Mouse (Mus musculus) kidney, embryonic 16.5 days (tissue): ENCODE data around the gene Fam234b. TPM values are rescaled to one million over a fixed set of nuclear protein-coding genes. Genes with fewer than 3 reads are reported as not detected.

Experiments
- ATAC-seq: fragments of 200-750 bp; cut with Nextera tagmentation; 2 replicates; pipeline ENCODE4 v1.8.0; 2017; ENCODE audit warnings: moderate TSS enrichment; ENCODE audit not compliant: low FRiP score, low TSS enrichment
- H3K27ac ChIP-seq: fragments of 300-500 bp; sonication (generic); 2 replicates; pipeline ENCODE4 v1.5.1; 2014; ENCODE audit warnings: low read length
- H3K27me3 ChIP-seq: fragments of 300-500 bp; sonication (generic); 2 replicates; pipeline ENCODE4 v1.6.1; 2014; ENCODE audit warnings: low read length, control low read depth, mixed read lengths; ENCODE audit not compliant: insufficient read depth
- H3K36me3 ChIP-seq: fragments of 300-500 bp; sonication (generic); 2 replicates; pipeline ENCODE4 v1.6.1; 2014; ENCODE audit warnings: low read length, control low read depth, mixed read lengths; ENCODE audit not compliant: insufficient read depth
- H3K4me1 ChIP-seq: fragments of 300-500 bp; sonication (generic); 2 replicates; pipeline ENCODE4 v1.6.1; 2014; ENCODE audit warnings: low read length, control low read depth, mixed read lengths; ENCODE audit not compliant: insufficient read depth
- H3K4me2 ChIP-seq: fragments of 300-500 bp; sonication (generic); replicated peaks from 2 replicates; pipeline ENCODE4 v1.6.1; 2014; ENCODE audit warnings: low read depth, low read length
- H3K4me3 ChIP-seq: fragments of 300-500 bp; sonication (generic); 2 replicates; pipeline ENCODE4 v1.5.1; 2014; ENCODE audit warnings: mild to moderate bottlenecking, low read length
- H3K9ac ChIP-seq: fragments of 300-500 bp; sonication (generic); replicated peaks from 2 replicates; pipeline ENCODE4 v1.6.1; 2014; ENCODE audit warnings: low read length
- H3K9me3 ChIP-seq: fragments of 300-500 bp; sonication (generic); 2 replicates; pipeline ENCODE4 v1.6.1; 2016; ENCODE audit warnings: low read length, control low read depth
- WGBS: fragments of 180-500 bp; shearing (Covaris S2); extraction: QIAGEN DNeasy Blood & Tissue Kit; methylation state at CpG from one replicate; pipeline ENCODE4 v1.1.7; 2014; 5-methylcytosine and 5-hydroxymethylcytosine counted together
- polyA plus RNA-seq: library from polyadenylated mRNA; unstranded; fragments of >200 nt; fragmentation: Nextera tagmentation; extraction: Ambion mirVana; gene quantifications from 2 replicates; pipeline ENCODE4 v1.2.1, GENCODE M21; 2015

The Fam234b gene
- polyA plus RNA-seq, 1 experiment from 2014 or later: 41.1 TPM

DNA sequence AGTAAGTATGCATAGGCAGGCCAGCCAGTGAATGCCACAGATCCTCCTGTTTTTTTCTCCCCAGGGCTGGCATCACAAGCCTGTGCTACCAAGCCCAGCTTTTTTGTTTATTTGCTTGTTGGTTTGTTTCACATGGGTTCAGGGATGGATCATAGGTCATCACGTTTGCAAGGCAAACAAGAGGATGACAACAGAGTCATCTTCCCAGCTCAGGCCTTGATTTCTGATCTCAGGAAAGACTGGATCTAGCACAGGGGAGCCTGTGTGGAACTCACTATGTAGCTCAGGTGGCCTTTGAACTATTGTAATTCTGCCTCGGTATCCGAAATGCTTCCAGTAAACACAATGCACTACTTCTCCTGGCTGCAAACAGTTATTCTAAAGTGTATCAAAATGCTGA is 35.5 kb upstream of the Fam234b start:
- Histone ChIP-seq H3K27me3 (no peaks in the 10 kb centered on the region), H3K27ac (no peak overlapping the region), H3K9me3 (no peaks in the 10 kb centered on the region), H3K4me2 (no peak overlapping the region), H3K4me1 (peaks cover 16% of the 10 kb centered on the region; the same call in 1 of the 2 replicates), H3K36me3 (no peaks in the 10 kb centered on the region), H3K9ac (no peak overlapping the region), H3K4me3 (no peak overlapping the region)
- ATAC-seq: no peak
- WGBS: 82% methylated on average over 3 of the region's 3 CpGs

DNA sequence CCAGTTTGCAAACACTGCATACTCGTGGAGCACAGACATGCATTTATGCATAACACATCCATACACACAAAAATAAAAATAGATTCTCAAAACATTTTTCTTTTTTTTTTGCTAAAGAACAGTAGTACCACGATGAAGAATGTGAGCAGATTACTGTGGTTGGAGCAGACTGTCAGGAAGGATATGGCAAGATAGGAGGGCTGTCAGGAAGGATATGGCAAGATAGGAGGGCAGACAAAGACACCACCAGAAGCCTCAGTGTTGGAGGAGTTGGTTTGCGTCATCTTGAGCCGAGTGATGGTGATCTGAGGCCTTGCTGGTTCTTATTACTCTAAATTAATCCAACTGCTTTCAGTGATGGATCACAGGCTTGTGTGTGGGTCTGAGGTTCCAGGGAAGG is 34.9 kb upstream of the Fam234b start:
- WGBS: 74% methylated on average over 4 of the region's 4 CpGs
- Histone ChIP-seq H3K27ac (no peak overlapping the region), H3K36me3 (no peaks in the 10 kb centered on the region), H3K4me2 (no peak overlapping the region), H3K4me1 (peaks cover 16% of the 10 kb centered on the region; the same call in 1 of the 2 replicates), H3K9ac (no peak overlapping the region), H3K9me3 (no peaks in the 10 kb centered on the region), H3K27me3 (no peaks in the 10 kb centered on the region), H3K4me3 (no peak overlapping the region)
- no peak for ATAC-seq

DNA sequence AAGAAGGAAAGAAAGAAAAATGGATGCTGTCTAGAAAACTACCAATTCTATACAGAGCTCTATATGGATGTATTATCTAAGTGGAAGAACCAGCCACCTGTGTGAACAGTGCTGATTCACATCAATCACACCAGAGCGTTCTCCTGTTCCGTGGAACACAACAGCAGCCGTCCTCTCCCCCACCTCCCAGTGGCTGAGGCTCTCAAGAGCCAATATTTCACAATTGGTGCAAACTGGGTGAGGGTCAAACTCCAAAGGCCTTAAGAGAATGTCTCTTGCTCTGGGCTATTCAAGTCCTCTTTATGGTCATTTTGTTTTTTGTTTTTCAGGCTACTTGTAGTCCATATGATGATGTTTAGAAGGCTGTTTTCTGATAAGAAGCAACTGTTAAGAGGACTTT is 32.6 kb upstream of the Fam234b start:
- Histone ChIP-seq H3K4me3 (no peak overlapping the region), H3K27me3 (no peaks in the 10 kb centered on the region), H3K4me2 (no peak overlapping the region), H3K9me3 (no peaks in the 10 kb centered on the region), H3K9ac (no peak overlapping the region), H3K4me1 (peaks cover 16% of the 10 kb centered on the region; the same call in 1 of the 2 replicates), H3K27ac (no peak overlapping the region), H3K36me3 (no peaks in the 10 kb centered on the region)
- ATAC-seq: no peak
- 48% methylated on average over 3 of the region's 3 CpGs for WGBS

DNA sequence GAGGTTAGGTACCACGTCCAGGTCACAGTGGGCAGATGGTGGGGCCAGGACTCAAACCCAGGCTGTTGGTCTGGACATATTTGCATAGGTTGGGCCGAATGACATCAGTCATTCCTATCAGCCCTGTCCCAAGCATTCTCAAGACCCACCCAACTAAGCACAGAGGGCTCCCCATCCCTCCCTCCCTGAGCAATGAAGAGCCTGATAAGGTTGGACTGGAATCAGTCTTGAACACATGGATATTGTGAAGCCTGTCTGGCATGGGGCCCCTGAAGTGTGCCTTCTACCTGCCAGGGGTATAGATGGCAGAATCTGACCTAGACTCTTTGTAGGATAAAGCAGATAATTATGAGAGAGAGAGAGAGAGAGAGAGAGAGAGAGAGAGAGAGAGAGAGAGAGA is 32.1 kb upstream of the Fam234b start:
- no peak overlapping the region for H3K4me3 ChIP-seq
- H3K27ac ChIP-seq: no peak overlapping the region
- ATAC-seq: no peak
- H3K9me3 ChIP-seq: no peaks in the 10 kb centered on the region
- no peaks in the 10 kb centered on the region for H3K27me3 ChIP-seq
- WGBS: 77% methylated on average over 2 of the region's 2 CpGs
- no peak overlapping the region for H3K4me2 ChIP-seq
- no peaks in the 10 kb centered on the region for H3K36me3 ChIP-seq
- H3K9ac ChIP-seq: no peak overlapping the region
- H3K4me1 ChIP-seq: peaks cover 16% of the 10 kb centered on the region; the same call in 1 of the 2 replicates

DNA sequence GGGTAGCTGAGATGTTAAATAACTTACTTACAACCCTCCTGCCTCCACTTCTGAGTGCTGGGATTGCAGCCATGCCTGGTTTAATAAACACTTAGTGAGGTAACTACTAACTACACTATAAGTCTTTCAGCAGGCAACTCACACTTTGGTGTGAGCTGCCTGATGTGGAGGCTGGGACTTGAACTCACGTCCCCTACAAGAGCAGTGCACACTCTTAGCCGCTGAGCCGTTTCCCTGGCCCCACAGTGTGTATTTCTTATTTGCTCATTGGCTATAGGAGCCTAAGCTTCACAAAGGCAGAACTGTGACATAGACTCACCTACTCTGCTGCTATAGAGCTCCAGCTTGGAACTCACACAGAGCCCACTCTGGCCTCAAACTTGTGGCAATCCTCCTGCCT is 31.5 kb upstream of the Fam234b start:
- Histone ChIP-seq H3K4me1 (peaks cover 16% of the 10 kb centered on the region; the same call in 1 of the 2 replicates), H3K27ac (no peak overlapping the region), H3K4me3 (no peak overlapping the region), H3K27me3 (no peaks in the 10 kb centered on the region), H3K9me3 (no peaks in the 10 kb centered on the region), H3K4me2 (no peak overlapping the region), H3K9ac (no peak overlapping the region), H3K36me3 (no peaks in the 10 kb centered on the region)
- ATAC-seq: no peak
- 87% methylated on average over 3 of the region's 3 CpGs for WGBS

DNA sequence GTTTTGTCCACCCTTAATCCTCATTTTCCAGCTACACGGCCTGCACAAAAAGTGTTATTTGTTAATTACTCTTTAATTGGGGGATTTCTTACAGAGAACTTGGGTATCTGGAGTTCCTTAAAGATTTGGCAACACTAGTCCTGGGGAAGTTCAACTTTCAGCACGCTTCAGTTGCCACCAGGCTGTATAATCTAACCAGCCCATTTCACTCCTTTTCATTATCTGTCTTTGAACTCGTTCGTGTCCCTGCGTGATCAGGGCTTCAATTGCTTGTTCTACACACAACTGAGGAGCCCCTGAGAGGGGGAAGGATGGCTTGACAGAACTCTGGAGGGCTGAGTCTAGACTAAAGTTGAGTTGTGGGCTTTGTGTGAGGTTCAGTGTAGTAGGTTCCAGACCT is 31.1 kb upstream of the Fam234b start:
- no peaks in the 10 kb centered on the region for H3K27me3 ChIP-seq
- no peak for ATAC-seq
- H3K9me3 ChIP-seq: no peaks in the 10 kb centered on the region
- peak overlapping the region; percentile 95; the same call in 1 of the 2 replicates for H3K27ac ChIP-seq
- H3K9ac ChIP-seq: peak overlapping the region; percentile 39; the same call in 1 of the 2 replicates
- H3K4me3 ChIP-seq: peak overlapping the region; percentile 76; the same call in 1 of the 2 replicates
- no peaks in the 10 kb centered on the region for H3K36me3 ChIP-seq
- peaks cover 16% of the 10 kb centered on the region; the same call in 1 of the 2 replicates for H3K4me1 ChIP-seq
- WGBS: 59% methylated on average over 5 of the region's 5 CpGs
- H3K4me2 ChIP-seq: peak overlapping the region; percentile 87

DNA sequence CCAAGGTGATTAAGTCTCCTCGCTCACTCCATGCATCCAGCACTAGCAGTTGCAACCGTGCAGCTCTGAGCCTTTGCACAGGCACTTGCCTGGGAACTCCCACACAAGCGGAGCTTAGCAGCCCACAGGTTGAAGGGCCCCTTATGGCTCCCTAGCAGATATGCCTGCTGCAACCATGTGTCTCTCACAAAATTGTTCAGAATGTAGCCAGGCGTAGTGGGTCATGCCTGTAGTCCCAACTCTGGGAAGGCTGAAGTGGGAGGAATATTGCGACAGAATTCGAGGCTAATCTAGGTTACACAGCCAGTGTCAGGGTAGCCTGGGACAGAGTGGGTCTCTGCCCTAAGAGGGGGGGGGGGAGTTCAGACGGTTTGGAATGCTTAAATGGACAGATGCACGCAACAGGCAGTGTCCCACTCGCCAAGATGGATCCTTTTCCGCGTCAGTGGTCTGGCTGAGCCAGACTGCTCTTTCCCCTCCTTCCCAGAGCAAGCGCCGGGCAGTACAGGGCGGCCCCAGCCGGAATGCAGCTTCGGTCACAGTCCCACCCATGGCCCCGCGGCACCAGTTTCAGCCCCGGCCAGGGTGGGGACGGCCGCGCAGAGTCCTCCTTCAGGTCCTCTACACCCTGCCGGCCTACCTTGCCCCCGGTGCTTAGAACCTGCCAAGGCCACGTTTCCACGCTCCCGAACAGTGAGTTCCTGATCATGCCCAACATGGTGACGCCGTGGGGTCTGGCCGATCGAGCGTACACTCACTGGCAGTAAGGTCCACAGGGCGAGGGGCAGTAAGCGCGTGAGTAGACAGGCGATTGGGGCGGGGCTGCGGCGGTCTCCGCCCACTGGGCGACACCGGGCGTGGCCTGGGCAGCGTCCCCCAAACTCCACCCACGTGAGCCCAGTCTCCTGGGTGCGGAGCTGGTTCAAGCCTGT is 30.1 kb upstream of the Fam234b start:
- peak; percentile 97 for ATAC-seq
- no peaks in the 10 kb centered on the region for H3K27me3 ChIP-seq
- no peaks in the 10 kb centered on the region for H3K36me3 ChIP-seq
- H3K9me3 ChIP-seq: no peaks in the 10 kb centered on the region
- H3K27ac ChIP-seq: peak overlapping the region; percentile 95
- peak overlapping the region; percentile 76 for H3K4me3 ChIP-seq
- peak overlapping the region; percentile 87 for H3K9ac ChIP-seq
- H3K4me1 ChIP-seq: peaks cover 16% of the 10 kb centered on the region; the same call in 1 of the 2 replicates
- H3K4me2 ChIP-seq: peak overlapping the region; percentile 87
- WGBS: 2% methylated on average over 46 of the region's 46 CpGs

DNA sequence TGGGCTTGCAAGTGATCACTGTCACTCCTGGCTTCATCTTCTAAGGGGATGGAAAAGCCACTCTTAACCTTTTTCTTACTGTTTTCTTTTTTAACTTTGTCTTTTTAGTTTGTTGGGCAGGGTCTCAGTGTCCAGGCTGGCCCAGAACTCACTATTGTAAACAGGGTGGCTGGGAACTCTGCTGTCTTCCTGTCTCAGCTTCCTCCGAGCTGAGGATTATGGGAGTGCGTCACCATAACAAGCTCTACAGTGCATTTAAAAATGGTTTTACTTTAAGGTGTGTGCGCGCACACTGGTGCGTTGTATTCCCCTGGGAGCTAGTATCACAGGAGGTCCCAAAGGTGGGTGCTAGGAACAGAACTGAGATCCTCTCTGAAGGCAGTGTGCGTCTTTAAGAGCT is 29.3 kb upstream of the Fam234b start:
- Histone ChIP-seq H3K4me3 (peak overlapping the region; percentile 76), H3K4me1 (peaks cover 13% of the 10 kb centered on the region; the same call in 1 of the 2 replicates), H3K4me2 (peak overlapping the region; percentile 87), H3K27ac (peak overlapping the region; percentile 95), H3K9ac (peak overlapping the region; percentile 87), H3K36me3 (no peaks in the 10 kb centered on the region), H3K27me3 (no peaks in the 10 kb centered on the region), H3K9me3 (no peaks in the 10 kb centered on the region)
- 77% methylated on average over 6 of the region's 6 CpGs for WGBS
- ATAC-seq: no peak

DNA sequence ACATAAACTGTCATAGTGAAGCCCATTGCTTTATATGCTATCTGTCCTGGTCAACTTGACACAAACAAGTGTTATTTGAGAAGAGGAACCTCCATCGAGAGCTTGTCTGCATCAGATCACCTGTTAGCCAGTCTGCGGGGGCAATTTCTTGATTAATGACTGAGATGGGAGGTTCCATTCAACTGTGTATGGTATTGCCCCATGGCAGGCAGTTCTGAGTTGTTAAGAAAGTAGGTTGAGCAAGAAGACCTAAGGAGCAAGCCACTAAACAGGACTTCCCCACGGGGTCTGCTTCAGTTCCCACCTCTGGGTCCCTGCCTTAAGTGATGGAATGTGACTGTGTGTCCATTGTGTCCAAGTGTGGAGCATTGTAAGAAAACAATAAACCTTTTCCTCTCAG is 28.5 kb upstream of the Fam234b start:
- Histone ChIP-seq H3K4me1 (peaks cover 12% of the 10 kb centered on the region; the same call in 1 of the 2 replicates), H3K4me2 (no peak overlapping the region), H3K4me3 (no peak overlapping the region), H3K9ac (no peak overlapping the region), H3K9me3 (no peaks in the 10 kb centered on the region), H3K27me3 (no peaks in the 10 kb centered on the region), H3K27ac (no peak overlapping the region), H3K36me3 (no peaks in the 10 kb centered on the region)
- no peak for ATAC-seq
- 72% methylated on average over 3 of the region's 3 CpGs for WGBS

DNA sequence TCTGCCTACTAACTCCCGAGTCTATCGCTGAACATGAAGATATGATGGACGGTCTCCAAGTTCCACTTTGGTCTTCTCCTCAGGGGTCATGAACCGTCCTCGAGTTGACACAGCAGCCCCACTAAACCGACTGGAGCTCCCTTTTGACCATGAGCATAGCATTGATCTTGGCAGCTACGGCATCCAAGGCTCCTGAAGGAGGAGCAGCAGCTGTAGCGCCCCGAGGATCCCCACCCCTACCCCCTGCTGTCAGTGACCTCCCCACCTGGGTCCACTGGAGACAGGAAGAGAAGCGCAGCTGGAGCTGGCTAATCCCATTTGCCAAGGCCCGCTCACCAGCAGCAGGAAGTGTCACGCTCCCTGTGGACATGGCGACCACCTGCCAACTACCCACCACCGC is 26.0 kb upstream of the Fam234b start:
- no peak overlapping the region for H3K4me2 ChIP-seq
- H3K9ac ChIP-seq: no peak overlapping the region
- WGBS: 78% methylated on average over 14 of the region's 14 CpGs
- H3K4me3 ChIP-seq: no peak overlapping the region
- no peaks in the 10 kb centered on the region for H3K36me3 ChIP-seq
- no peaks in the 10 kb centered on the region for H3K4me1 ChIP-seq
- H3K27ac ChIP-seq: no peak overlapping the region
- H3K27me3 ChIP-seq: no peaks in the 10 kb centered on the region
- H3K9me3 ChIP-seq: no peaks in the 10 kb centered on the region
- ATAC-seq: no peak
